Mouse (Mus musculus): ENCODE measurements around the gene Gm30083. TPM values are rescaled to one million over a fixed set of nuclear protein-coding genes. Genes with fewer than 3 reads are reported as not detected.

Gene Gm30083
- polyA plus RNA-seq, 1 experiment from 2014 or later = not detected

DNA sequence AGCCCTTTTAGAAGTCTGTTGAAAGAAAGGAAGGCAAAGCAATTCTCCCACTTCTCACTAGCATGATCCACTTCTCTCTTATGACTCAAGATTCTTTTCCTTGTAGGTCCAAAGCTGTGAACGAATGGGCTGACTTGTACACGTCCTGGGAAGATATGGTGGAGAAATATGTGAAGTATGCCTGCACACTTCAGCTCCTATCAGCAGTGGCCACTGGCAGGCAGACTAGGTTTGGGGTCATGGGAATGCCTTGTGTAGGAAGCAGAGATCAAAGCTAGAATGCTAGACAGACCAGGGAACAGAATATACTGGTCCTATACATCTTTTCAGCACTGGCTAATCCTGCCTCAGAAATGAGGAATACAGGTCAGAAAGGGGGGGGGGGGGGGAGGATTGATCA, 11.7 kb upstream of the Gm30083 start:
- ATAC-seq (replicated peaks; ENCODE audit: low FRiP score, low read depth) = no peak
- Histone ChIP-seq H3K36me3 (ENCODE audit: insufficient read depth, low read length) (no peaks in the 10 kb centered on the region), H3K4me1 (replicated peaks; ENCODE audit: insufficient read depth, low read length) (no peaks in the 10 kb centered on the region), H3K27ac (no peak overlapping the region), H3K4me2 (ENCODE audit: low read length) (no peak overlapping the region), H3K9me3 (replicated peaks; ENCODE audit: low read length) (no peaks in the 10 kb centered on the region), H3K4me3 (replicated peaks; ENCODE audit: low read depth, low read length) (no peak overlapping the region), H3K9ac (ENCODE audit: low read depth, low read length) (no peak overlapping the region), H3K27me3 (ENCODE audit: insufficient read depth, low read length) (no peaks in the 10 kb centered on the region)
- no peak for DNase-seq (ENCODE audit: low spot score)
- 72% methylated on average over 2 of the region's 2 CpGs for WGBS
- no peak for TF ChIP-seq CTCF (IDR thresholded peaks at IDR 0.05; ENCODE audit: low read depth)

DNA sequence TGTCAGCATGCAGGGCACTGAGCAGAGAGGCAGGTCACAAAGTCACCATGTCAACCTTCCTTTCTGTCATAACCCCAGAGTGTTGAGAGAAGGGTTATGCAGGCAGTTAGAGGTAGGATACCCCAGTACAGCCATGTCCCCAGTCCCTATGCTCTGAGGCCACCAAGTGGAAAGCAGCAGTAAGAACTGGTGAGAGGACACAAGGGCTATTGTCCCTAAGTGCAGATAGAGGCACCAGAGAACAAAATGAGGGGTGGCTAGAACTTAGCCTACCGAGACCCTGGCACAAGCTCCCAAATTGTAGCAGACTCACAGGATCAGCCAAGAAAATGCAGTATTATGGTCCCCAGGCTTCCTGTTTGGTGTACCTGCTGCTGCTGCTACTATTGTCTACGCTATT, 2.0 kb upstream of the Gm30083 start:
- Histone ChIP-seq H3K27me3 (ENCODE audit: insufficient read depth, low read length) (no peaks in the 10 kb centered on the region), H3K9me3 (replicated peaks; ENCODE audit: low read length) (no peaks in the 10 kb centered on the region), H3K4me2 (ENCODE audit: low read length) (no peak overlapping the region), H3K9ac (ENCODE audit: low read depth, low read length) (no peak overlapping the region), H3K27ac (no peak overlapping the region), H3K36me3 (ENCODE audit: insufficient read depth, low read length) (no peaks in the 10 kb centered on the region), H3K4me3 (replicated peaks; ENCODE audit: low read depth, low read length) (no peak overlapping the region), H3K4me1 (replicated peaks; ENCODE audit: insufficient read depth, low read length) (no peaks in the 10 kb centered on the region)
- no peak for DNase-seq (ENCODE audit: low spot score)
- WGBS = 84% methylated on average over 2 of the region's 2 CpGs
- no peak for ATAC-seq (replicated peaks; ENCODE audit: low FRiP score, low read depth)
- TF ChIP-seq CTCF (IDR thresholded peaks at IDR 0.05; ENCODE audit: low read depth) = no peak

DNA sequence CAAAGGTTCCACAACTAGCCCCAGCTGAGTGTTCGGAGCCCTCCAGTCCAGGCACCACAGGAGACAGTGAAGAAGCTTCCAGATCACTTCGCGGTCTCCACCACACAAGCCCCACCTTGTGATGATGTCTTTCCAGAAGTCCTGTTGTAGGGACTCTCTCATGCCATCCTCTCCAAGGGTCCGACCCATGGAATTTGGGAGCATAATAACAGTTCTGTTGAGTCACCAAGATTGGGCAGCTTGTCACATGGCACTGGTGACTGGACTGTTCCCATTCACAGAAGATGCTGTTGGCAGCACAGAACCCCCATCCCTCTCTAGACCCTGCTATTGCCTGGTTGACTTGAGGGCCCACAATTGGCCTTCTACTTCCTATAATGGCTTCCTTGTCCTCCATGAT, 1.4 kb upstream of the Gm30083 start, which contains the start of gene Gm5460:
Gene Gm5460, plus strand, starts transcription at position 378 of the 400 bp plus-strand sequence.
- Histone ChIP-seq H3K27ac (no peak within 1 kb of the TSS), H3K4me2 (ENCODE audit: low read length) (no peak within 1 kb of the TSS), H3K4me1 (replicated peaks; ENCODE audit: insufficient read depth, low read length) (no peaks in the 10 kb centered on the region), H3K9me3 (replicated peaks; ENCODE audit: low read length) (no peaks in the 10 kb centered on the region), H3K36me3 (ENCODE audit: insufficient read depth, low read length) (no peaks in the 10 kb centered on the region), H3K4me3 (replicated peaks; ENCODE audit: low read depth, low read length) (no peak within 1 kb of the TSS), H3K27me3 (ENCODE audit: insufficient read depth, low read length) (no peaks in the 10 kb centered on the region), H3K9ac (ENCODE audit: low read depth, low read length) (no peak within 1 kb of the TSS)
- WGBS = 96% methylated on average over 4 of the region's 4 CpGs
- TF ChIP-seq CTCF (IDR thresholded peaks at IDR 0.05; ENCODE audit: low read depth) = no peak
- ATAC-seq (replicated peaks; ENCODE audit: low FRiP score, low read depth) (no peak), DNase-seq (ENCODE audit: low spot score) (no peak)

DNA sequence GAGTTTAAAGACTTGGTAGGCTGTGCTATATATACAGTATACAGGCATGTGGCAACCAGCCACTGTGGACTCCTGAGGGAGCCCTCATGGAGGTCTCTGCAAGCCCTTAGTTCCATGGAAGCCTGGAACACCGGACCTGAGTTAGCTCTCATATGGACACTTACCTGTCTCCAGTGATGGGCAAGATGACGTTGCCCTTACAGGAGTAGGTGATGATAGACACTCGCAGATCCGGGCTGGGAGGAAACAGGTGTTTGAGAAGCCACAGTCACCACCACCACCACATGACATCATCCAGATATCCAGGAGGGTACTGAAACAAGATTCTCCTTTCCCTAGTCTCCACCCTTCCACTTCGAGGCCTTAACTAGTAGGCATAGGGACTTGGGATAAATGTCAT, 12.6 kb downstream of the Gm30083 start:
- Histone ChIP-seq H3K9me3 (replicated peaks; ENCODE audit: low read length) (no peaks in the 10 kb centered on the region), H3K9ac (ENCODE audit: low read depth, low read length) (no peak overlapping the region), H3K27me3 (ENCODE audit: insufficient read depth, low read length) (no peaks in the 10 kb centered on the region), H3K4me1 (replicated peaks; ENCODE audit: insufficient read depth, low read length) (no peaks in the 10 kb centered on the region), H3K4me3 (replicated peaks; ENCODE audit: low read depth, low read length) (no peak overlapping the region), H3K27ac (no peak overlapping the region), H3K36me3 (ENCODE audit: insufficient read depth, low read length) (no peaks in the 10 kb centered on the region), H3K4me2 (ENCODE audit: low read length) (no peak overlapping the region)
- ATAC-seq (replicated peaks; ENCODE audit: low FRiP score, low read depth) = no peak
- WGBS = 91% methylated on average over 5 of the region's 5 CpGs
- DNase-seq (ENCODE audit: low spot score) = no peak
- TF ChIP-seq CTCF (IDR thresholded peaks at IDR 0.05; ENCODE audit: low read depth) = no peak

DNA sequence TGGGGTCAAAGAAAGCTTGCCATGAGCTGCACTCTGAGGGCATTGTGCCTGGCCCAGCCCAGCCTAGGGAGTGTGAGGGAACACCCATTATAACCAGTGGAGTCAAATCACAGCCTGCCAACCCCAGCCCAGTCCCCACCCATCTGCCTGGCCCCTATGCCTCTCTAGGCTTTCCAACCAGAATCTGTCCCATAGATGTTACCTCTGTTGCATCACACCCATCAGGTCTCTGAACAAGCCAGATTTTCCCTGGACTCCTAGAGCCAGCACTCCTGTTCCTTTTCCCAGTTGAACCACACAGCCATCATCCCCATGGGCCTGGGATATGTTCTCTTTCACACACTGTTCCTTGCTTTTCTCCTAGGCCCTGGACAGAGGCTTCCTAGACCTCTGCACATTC, 13.5 kb downstream of the Gm30083 start:
- no peak for ATAC-seq (replicated peaks; ENCODE audit: low FRiP score, low read depth)
- Histone ChIP-seq H3K27ac (no peak overlapping the region), H3K4me3 (replicated peaks; ENCODE audit: low read depth, low read length) (no peak overlapping the region), H3K27me3 (ENCODE audit: insufficient read depth, low read length) (no peaks in the 10 kb centered on the region), H3K36me3 (ENCODE audit: insufficient read depth, low read length) (no peaks in the 10 kb centered on the region), H3K4me1 (replicated peaks; ENCODE audit: insufficient read depth, low read length) (no peaks in the 10 kb centered on the region), H3K9me3 (replicated peaks; ENCODE audit: low read length) (no peaks in the 10 kb centered on the region), H3K4me2 (ENCODE audit: low read length) (no peak overlapping the region), H3K9ac (ENCODE audit: low read depth, low read length) (no peak overlapping the region)
- TF ChIP-seq CTCF (IDR thresholded peaks at IDR 0.05; ENCODE audit: low read depth) = no peak
- DNase-seq (ENCODE audit: low spot score) = no peak

DNA sequence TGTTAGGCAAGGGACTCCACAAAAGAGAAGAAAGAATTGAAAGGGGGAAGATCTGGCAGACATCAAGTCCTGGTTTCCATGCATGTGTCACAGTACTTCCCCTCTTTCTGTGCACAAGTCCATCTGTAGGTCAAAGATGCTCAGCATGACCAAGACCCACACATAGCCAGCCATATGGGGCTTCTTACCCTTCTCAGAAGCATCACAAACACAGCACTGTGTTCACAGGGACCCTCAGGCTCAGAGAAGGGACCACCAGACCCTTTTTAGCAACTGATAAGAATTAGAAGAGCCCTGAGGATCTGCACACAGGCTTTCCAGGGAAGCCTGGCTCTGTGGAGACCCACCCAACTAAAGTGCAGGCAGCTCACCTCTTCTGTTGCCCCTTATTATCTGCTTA, 14.9 kb downstream of the Gm30083 start:
- Histone ChIP-seq H3K36me3 (ENCODE audit: insufficient read depth, low read length) (no peaks in the 10 kb centered on the region), H3K4me2 (ENCODE audit: low read length) (no peak overlapping the region), H3K9me3 (replicated peaks; ENCODE audit: low read length) (no peaks in the 10 kb centered on the region), H3K9ac (ENCODE audit: low read depth, low read length) (no peak overlapping the region), H3K4me1 (replicated peaks; ENCODE audit: insufficient read depth, low read length) (no peaks in the 10 kb centered on the region), H3K27me3 (ENCODE audit: insufficient read depth, low read length) (no peaks in the 10 kb centered on the region), H3K4me3 (replicated peaks; ENCODE audit: low read depth, low read length) (no peak overlapping the region), H3K27ac (no peak overlapping the region)
- DNase-seq (ENCODE audit: low spot score) = no peak
- ATAC-seq (replicated peaks; ENCODE audit: low FRiP score, low read depth) = no peak
- no peak for TF ChIP-seq CTCF (IDR thresholded peaks at IDR 0.05; ENCODE audit: low read depth)

DNA sequence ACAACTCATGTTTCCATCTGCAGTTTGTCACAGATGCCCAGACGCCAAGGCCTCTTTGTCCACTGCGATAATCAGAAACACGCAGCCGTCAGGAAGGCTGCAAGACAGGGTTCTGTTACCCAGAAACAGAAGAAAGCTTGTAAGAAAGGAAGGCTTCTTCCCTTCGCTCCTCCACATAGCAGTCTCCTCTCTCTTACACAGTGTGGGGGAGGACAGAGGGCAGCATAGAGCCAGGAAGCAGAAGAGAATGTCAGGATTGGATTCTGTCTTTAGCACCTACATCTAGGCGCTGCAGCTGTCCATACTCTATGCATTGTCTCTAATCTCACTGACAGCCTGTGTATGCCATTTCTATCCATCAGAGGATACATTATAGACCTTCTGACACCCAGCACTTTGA, 17.6 kb downstream of the Gm30083 start:
- Histone ChIP-seq H3K4me1 (replicated peaks; ENCODE audit: insufficient read depth, low read length) (no peaks in the 10 kb centered on the region), H3K9ac (ENCODE audit: low read depth, low read length) (no peak overlapping the region), H3K4me3 (replicated peaks; ENCODE audit: low read depth, low read length) (no peak overlapping the region), H3K27ac (no peak overlapping the region), H3K27me3 (ENCODE audit: insufficient read depth, low read length) (no peaks in the 10 kb centered on the region), H3K36me3 (ENCODE audit: insufficient read depth, low read length) (no peaks in the 10 kb centered on the region), H3K4me2 (ENCODE audit: low read length) (no peak overlapping the region), H3K9me3 (replicated peaks; ENCODE audit: low read length) (no peaks in the 10 kb centered on the region)
- ATAC-seq (replicated peaks; ENCODE audit: low FRiP score, low read depth) (no peak), DNase-seq (ENCODE audit: low spot score) (peak; percentile 36)
- 41% methylated on average over 6 of the region's 6 CpGs for WGBS
- no peak; the same call in 1 of the 2 replicates for TF ChIP-seq CTCF (IDR thresholded peaks at IDR 0.05; ENCODE audit: low read depth)

Data from kidney, postnatal 0 days (tissue).